Mouse (Mus musculus) forebrain, embryonic 11.5 days (tissue): ENCODE results near the gene Ift88. TPM values are rescaled to one million over a fixed set of nuclear protein-coding genes. Genes with fewer than 3 reads are reported as not detected.
"Not testable (repeated sequence)": the region's sequence is repeated elsewhere in the genome, so short reads cannot be mapped to it uniquely, and the experiment has no call there.

Source experiments
- ATAC-seq: fragments of 200-750 bp; cut with Nextera tagmentation; replicated peaks from 2 replicates; pipeline ENCODE4 v1.8.0; 2017; ENCODE audit warnings: moderate TSS enrichment; ENCODE audit not compliant: low FRiP score
- DNase-seq: peaks from one replicate; pipeline ENCODE4 v3.0.0-alpha.2; 2017; ENCODE audit warnings: low spot score
- H3K27ac ChIP-seq: fragments of 300-500 bp; sonication (generic); 2 replicates; pipeline ENCODE4 v1.5.1; 2014; ENCODE audit warnings: low read depth, low read length
- H3K27me3 ChIP-seq: fragments of 300-500 bp; sonication (generic); 2 replicates; pipeline ENCODE4 v1.6.1; 2014; ENCODE audit warnings: mild to moderate bottlenecking, low read length, mixed read lengths; ENCODE audit not compliant: control insufficient read depth, insufficient read depth
- H3K36me3 ChIP-seq: fragments of 300-500 bp; sonication (generic); 2 replicates; pipeline ENCODE4 v1.6.1; 2014; ENCODE audit warnings: mild to moderate bottlenecking, low read length, moderate library complexity, mixed read lengths; ENCODE audit not compliant: control insufficient read depth, insufficient read depth
- H3K4me1 ChIP-seq: fragments of 300-500 bp; sonication (generic); replicated peaks from 2 replicates; pipeline ENCODE4 v1.6.1; 2014; ENCODE audit warnings: low read length, mixed read lengths; ENCODE audit not compliant: control insufficient read depth, insufficient read depth
- H3K4me2 ChIP-seq: fragments of 300-500 bp; sonication (generic); 2 replicates; pipeline ENCODE4 v1.6.1; 2014; ENCODE audit warnings: low read depth, mild to moderate bottlenecking, low read length, moderate library complexity, mixed read lengths; ENCODE audit not compliant: severe bottlenecking
- H3K4me3 ChIP-seq: fragments of 300-500 bp; sonication (generic); 2 replicates; pipeline ENCODE4 v1.5.1; 2014; ENCODE audit warnings: low read depth, low read length
- H3K9ac ChIP-seq: fragments of 300-500 bp; sonication (generic); 2 replicates; pipeline ENCODE4 v1.6.1; 2014; ENCODE audit warnings: low read length
- H3K9me3 ChIP-seq: fragments of 300-500 bp; sonication (generic); 2 replicates; pipeline ENCODE4 v1.6.1; 2016; ENCODE audit warnings: low read length, mixed read lengths; ENCODE audit not compliant: control insufficient read depth
- WGBS: fragments of 180-500 bp; shearing (Covaris S2); extraction: QIAGEN DNeasy Blood & Tissue Kit; methylation state at CpG from one replicate; pipeline ENCODE4 v1.1.7; 2014; 5-methylcytosine and 5-hydroxymethylcytosine counted together
- polyA plus RNA-seq: library from polyadenylated mRNA; unstranded; fragments of >200 nt; fragmentation: Nextera tagmentation; extraction: Ambion mirVana; gene quantifications from 2 replicates; pipeline ENCODE4 v1.2.1, GENCODE M21; 2014

Ift88 gene
- polyA plus RNA-seq, 1 experiment from 2014 or later, result 17.4 TPM

- no peak overlapping the region for H3K9ac ChIP-seq
- H3K36me3 ChIP-seq, result no peaks in the 10 kb centered on the region
- DNase-seq, result no peak
- ATAC-seq, result no peak
- no peak overlapping the region for H3K4me2 ChIP-seq
- H3K27me3 ChIP-seq, result no peaks in the 10 kb centered on the region
- no peak overlapping the region for H3K4me3 ChIP-seq
- 0 out of 2 replicates have a peak, but pooled peaks cover 3% of the 10 kb centered on the region for H3K4me1 ChIP-seq
- no peaks in the 10 kb centered on the region for H3K9me3 ChIP-seq
- no peak overlapping the region for H3K27ac ChIP-seq
- 27% methylated on average over 6 of the region's 6 CpGs for WGBS
These were observed 14.8 kb upstream of the Ift88 start for GRCm38 (mm10) chr14:57409106-57409505.

GRCm38 (mm10) chr14:57412166-57412565 lies 11.7 kb upstream of the Ift88 start:
- WGBS, result 62% methylated on average over 7 of the region's 7 CpGs
- no peak for ATAC-seq

GRCm38 (mm10) chr14:57417187-57417586 lies 6.7 kb upstream of the Ift88 start:
- Histone ChIP-seq H3K4me2 (no peak overlapping the region), H3K4me1 (no peaks in the 10 kb centered on the region), H3K27me3 (no peaks in the 10 kb centered on the region), H3K36me3 (no peaks in the 10 kb centered on the region), H3K9me3 (no peaks in the 10 kb centered on the region), H3K4me3 (no peak overlapping the region), H3K9ac (no peak overlapping the region), H3K27ac (no peak overlapping the region)
- DNase-seq, result no peak
- 93% methylated on average over 2 of the region's 2 CpGs for WGBS
- ATAC-seq, result no peak

More at GRCm38 (mm10) chr14:57412166-57412565, 11.7 kb upstream of the Ift88 start:
- no peaks in the 10 kb centered on the region for H3K9me3 ChIP-seq
- no peak for DNase-seq
- no peaks in the 10 kb centered on the region for H3K27me3 ChIP-seq
- no peak overlapping the region for H3K4me2 ChIP-seq
- no peak overlapping the region for H3K27ac ChIP-seq
- no peaks in the 10 kb centered on the region for H3K36me3 ChIP-seq
- 0 out of 2 replicates have a peak, but pooled peaks cover 3% of the 10 kb centered on the region for H3K4me1 ChIP-seq
- H3K9ac ChIP-seq, result no peak overlapping the region
- no peak overlapping the region for H3K4me3 ChIP-seq

- 0 out of 2 replicates have a peak, but pooled peaks cover 2% of the 10 kb centered on the region for H3K4me1 ChIP-seq
- WGBS, result 2% methylated on average over 15 of the region's 24 CpGs
- no peak; the same call in 1 of the 2 replicates for ATAC-seq
- H3K4me2 ChIP-seq, result peak overlapping the region; percentile 74
- H3K36me3 ChIP-seq, result no peaks in the 10 kb centered on the region
- H3K27me3 ChIP-seq, result no peaks in the 10 kb centered on the region
- peak overlapping the region; percentile 50; the same call in 1 of the 2 replicates for H3K27ac ChIP-seq
- peak overlapping the region; percentile 88 for H3K9ac ChIP-seq
- no peak for DNase-seq
- no peaks in the 10 kb centered on the region for H3K9me3 ChIP-seq
- peak overlapping the region; percentile 88 for H3K4me3 ChIP-seq
These were observed 325 bp downstream of the Ift88 start for GRCm38 (mm10) chr14:57424212-57424561.

DNA sequence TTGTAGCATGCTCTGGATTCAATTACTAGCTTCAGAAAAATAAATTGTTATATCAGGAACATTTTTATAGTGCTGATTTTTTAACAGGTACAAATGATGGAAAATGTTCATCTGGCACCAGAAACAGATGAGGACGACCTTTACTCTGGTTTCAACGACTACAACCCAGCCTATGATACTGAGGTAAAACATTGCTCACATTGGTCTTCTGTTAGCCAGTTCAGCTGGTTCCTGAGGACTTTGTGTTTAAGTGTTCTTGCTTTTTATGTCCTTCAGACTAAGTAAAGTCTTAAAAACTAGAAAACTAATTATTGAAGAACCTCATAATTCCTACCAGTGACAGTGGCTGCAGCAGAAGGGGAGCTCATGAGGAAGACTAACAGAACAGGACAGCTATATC lies 6.6 kb downstream of the Ift88 start:
- DNase-seq (no peak), ATAC-seq (no peak)
- no peaks in the 10 kb centered on the region for H3K36me3 ChIP-seq
- no peak overlapping the region for H3K9ac ChIP-seq
- no peaks in the 10 kb centered on the region for H3K4me1 ChIP-seq
- H3K4me3 ChIP-seq, result no peak overlapping the region
- no peaks in the 10 kb centered on the region for H3K9me3 ChIP-seq
- 92% methylated on average over 2 of the region's 2 CpGs for WGBS
- no peaks in the 10 kb centered on the region for H3K27me3 ChIP-seq
- H3K4me2 ChIP-seq, result no peak overlapping the region
- H3K27ac ChIP-seq, result no peak overlapping the region

DNA sequence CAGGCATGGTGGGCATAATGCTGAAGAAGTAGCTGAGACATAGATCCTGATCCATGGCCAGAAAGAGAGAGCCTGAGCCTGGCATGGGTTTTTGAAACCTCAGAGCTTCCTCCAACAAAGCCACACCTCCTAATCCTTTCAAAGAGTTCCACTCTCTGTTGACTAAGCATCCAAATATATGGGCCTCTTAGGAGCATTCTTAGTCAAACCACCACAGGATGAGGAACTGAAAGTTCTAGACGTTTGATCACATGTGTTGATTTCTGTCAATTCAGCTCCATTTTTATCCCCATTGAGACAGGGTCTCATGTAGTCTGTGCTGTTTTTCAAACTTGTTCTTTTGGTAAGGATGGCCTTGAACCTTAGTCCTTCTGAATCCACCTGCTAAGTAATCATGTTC lies 28.7 kb downstream of the Ift88 start:
- Histone ChIP-seq H3K4me1 (no peaks in the 10 kb centered on the region), H3K27me3 (no peaks in the 10 kb centered on the region), H3K9me3 (no peaks in the 10 kb centered on the region), H3K4me2 (no peak overlapping the region), H3K4me3 (no peak overlapping the region), H3K36me3 (no peaks in the 10 kb centered on the region), H3K9ac (no peak overlapping the region), H3K27ac (no peak overlapping the region)
- no peak for DNase-seq
- ATAC-seq, result no peak
- 85% methylated on average over 1 of the region's 1 CpGs for WGBS

DNA sequence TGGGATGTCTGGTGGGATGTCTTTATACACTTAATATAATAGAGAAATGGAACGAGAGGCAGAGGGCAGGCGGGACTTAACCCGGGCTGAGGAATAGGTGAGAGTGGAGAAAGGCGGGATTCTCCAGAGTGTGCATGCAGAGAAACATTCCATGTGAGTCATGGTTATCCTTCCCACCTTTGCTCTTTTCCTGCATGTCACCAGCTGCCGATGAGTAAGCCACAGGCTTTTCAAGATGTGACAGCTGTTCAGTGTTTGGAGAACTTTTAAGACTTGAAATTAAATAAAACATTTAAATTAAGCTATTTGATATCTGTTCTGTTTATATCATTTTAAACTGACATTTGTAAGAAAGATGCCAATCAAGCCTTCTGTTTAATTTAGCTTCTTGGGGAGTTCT lies 36.0 kb downstream of the Ift88 start:
- no peak overlapping the region for H3K9ac ChIP-seq
- no peak overlapping the region for H3K4me3 ChIP-seq
- H3K9me3 ChIP-seq, result no peaks in the 10 kb centered on the region
- no peaks in the 10 kb centered on the region for H3K4me1 ChIP-seq
- no peak for DNase-seq
- WGBS, result 92% methylated on average over 5 of the region's 5 CpGs
- no peaks in the 10 kb centered on the region for H3K27me3 ChIP-seq
- no peak overlapping the region for H3K27ac ChIP-seq
- no peaks in the 10 kb centered on the region for H3K36me3 ChIP-seq
- H3K4me2 ChIP-seq, result no peak overlapping the region
- no peak for ATAC-seq

- not testable (repeated sequence) for H3K27ac ChIP-seq, DNase-seq, H3K4me1 ChIP-seq, ATAC-seq, H3K4me2 ChIP-seq, H3K36me3 ChIP-seq, H3K9me3 ChIP-seq, H3K4me3 ChIP-seq, H3K9ac ChIP-seq, H3K27me3 ChIP-seq
- 83% methylated on average over 5 of the region's 5 CpGs for WGBS
These were observed 36.5 kb downstream of the Ift88 start for GRCm38 (mm10) chr14:57460326-57460725.

GRCm38 (mm10) chr14:57462871-57463270 lies 39.0 kb downstream of the Ift88 start:
- no peaks in the 10 kb centered on the region for H3K27me3 ChIP-seq
- no peaks in the 10 kb centered on the region for H3K36me3 ChIP-seq
- H3K4me2 ChIP-seq, result no peak overlapping the region
- no peaks in the 10 kb centered on the region for H3K4me1 ChIP-seq
- no peak overlapping the region for H3K9ac ChIP-seq
- ATAC-seq, result no peak
- H3K4me3 ChIP-seq, result no peak overlapping the region
- H3K27ac ChIP-seq, result no peak overlapping the region
- no peak for DNase-seq
- no peaks in the 10 kb centered on the region for H3K9me3 ChIP-seq
- WGBS, result 90% methylated on average over 5 of the region's 5 CpGs
